Mouse (Mus musculus) cerebellum, adult 2 months (tissue): Measurements from ENCODE around the gene Cldn15. TPM values are rescaled to one million over a fixed set of nuclear protein-coding genes. Genes with fewer than 3 reads are reported as not detected.
"Not testable (repeated sequence)": the region's sequence is repeated elsewhere in the genome, so short reads cannot be mapped to it uniquely, and the experiment has no call there.

Source experiments
- DNase-seq, 2 experiments: peaks; one replicate each; pipeline ENCODE4 v3.0.0; 2021
- H3K27ac ChIP-seq: fragments of 200-500 bp; 2 replicates; pipeline ENCODE4 v1.5.1; 2012; ENCODE audit warnings: low read length, control low read depth, inconsistent platforms; ENCODE audit not compliant: insufficient read depth
- H3K27me3 ChIP-seq: fragments of 200-500 bp; 2 replicates; pipeline ENCODE4 v1.6.1; 2012; ENCODE audit warnings: inconsistent platforms, mild to moderate bottlenecking, low read length, moderate library complexity; ENCODE audit not compliant: control insufficient read depth, insufficient read depth
- H3K4me1 ChIP-seq: fragments of 200-500 bp; 2 replicates; pipeline ENCODE4 v1.6.1; 2011; ENCODE audit warnings: low read length; ENCODE audit not compliant: control insufficient read depth, insufficient read depth
- H3K4me3 ChIP-seq: fragments of 200-500 bp; replicated peaks from 2 replicates; pipeline ENCODE3; 2011; ENCODE audit warnings: mild to moderate bottlenecking, low read depth, low read length, control low read depth; ENCODE audit not compliant: insufficient read depth
- CTCF ChIP-seq: fragments of 200-500 bp; IDR thresholded peaks from 2 replicates; pipeline ENCODE4 v1.5.1; 2011; ENCODE audit warnings: low read depth, mild to moderate bottlenecking, control low read depth, low read length, moderate library complexity, borderline replicate concordance; ENCODE audit not compliant: insufficient read depth
- POLR2A ChIP-seq: fragments of 200-500 bp; IDR thresholded peaks from 2 replicates; pipeline ENCODE4 v1.6.1; 2011; ENCODE audit warnings: low read length, control low read depth, borderline replicate concordance; ENCODE audit not compliant: insufficient read depth
- WGBS: fragments of 180-500 bp; shearing (Covaris S2); methylation state at CpG from one replicate; pipeline ENCODE4 v1.1.7; 2018; 5-methylcytosine and 5-hydroxymethylcytosine counted together
- polyA plus RNA-seq: library from polyadenylated mRNA; depleted of rRNA; stranded (reverse); fragments of >200 nt; gene quantifications from 2 replicates; pipeline ENCODE4 v1.2.3, GENCODE M21; 2012

The Cldn15 gene
- polyA plus RNA-seq, 1 experiment: 0.25 TPM

DNA sequence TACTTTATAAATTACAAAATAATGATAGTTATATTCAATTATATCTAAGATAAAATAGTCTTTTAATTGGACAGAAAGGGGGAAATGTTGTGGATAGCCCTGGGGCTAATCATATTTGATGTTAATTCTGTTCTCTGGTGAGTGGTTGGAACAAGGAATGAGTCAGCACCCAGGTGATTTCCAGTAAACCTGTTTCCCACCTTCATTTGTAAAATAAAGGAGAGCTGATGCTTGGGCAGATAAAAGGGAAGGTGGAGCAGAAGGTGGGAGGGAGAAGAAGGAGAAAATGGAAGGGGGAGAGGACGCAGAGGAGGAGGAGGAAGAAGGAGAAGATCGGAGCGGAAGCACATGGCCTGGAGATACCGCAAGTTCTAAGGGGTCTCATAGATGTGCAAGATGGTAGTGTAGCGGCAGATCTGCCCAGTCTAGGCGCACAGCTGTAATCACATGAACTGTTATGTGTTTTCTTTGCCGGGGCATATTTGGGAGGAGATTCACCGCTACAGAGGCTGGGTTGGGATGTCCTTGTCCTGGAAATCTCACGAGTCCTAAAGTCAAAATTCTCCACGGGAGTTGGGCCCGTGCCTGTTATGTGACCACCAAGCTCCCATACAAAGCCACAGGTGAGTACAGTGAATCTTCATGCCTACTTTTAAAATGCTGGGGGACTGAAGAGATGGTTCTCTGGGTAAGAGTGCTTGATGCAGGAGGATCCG lies 25.4 kb upstream of the Cldn15 start:
- no peak overlapping the region for H3K27ac ChIP-seq
- 86% methylated on average over 12 of the region's 12 CpGs for WGBS
- no peaks in the 10 kb centered on the region for H3K27me3 ChIP-seq
- DNase-seq: no peak
- TF ChIP-seq CTCF (no peak), POLR2A (no peak)
- no peaks in the 10 kb centered on the region for H3K4me1 ChIP-seq
- no peak overlapping the region for H3K4me3 ChIP-seq

GRCm38 (mm10) chr5:136942781-136943180 lies 23.6 kb upstream of the Cldn15 start:
- no peak overlapping the region for H3K27ac ChIP-seq
- no peak for TF ChIP-seq POLR2A
- TF ChIP-seq CTCF: no peak
- WGBS: 67% methylated on average over 3 of the region's 3 CpGs
- no peak overlapping the region for H3K4me3 ChIP-seq
- no peaks in the 10 kb centered on the region for H3K4me1 ChIP-seq
- DNase-seq: no peak
- no peaks in the 10 kb centered on the region for H3K27me3 ChIP-seq

DNA sequence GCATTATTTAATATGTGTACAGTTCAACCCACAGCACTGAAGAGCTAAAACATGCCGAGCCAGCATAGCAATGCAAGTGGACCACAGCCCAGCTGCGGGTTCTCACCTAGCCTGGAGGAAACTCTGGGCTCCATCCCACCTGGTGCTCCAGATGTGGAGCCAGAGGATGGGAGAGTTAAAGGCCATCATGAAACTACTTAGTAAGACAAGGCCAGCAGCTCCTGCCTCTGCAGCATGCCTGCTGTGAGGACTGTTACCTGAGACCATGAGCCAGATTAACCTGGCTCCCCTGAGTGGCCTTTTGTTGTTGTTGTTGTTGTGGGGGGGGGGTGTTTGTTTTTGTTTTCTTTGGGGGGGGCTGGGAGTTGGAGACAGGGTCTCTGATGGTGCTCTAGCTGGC lies 23.0 kb upstream of the Cldn15 start:
- Histone ChIP-seq H3K27me3 (no peaks in the 10 kb centered on the region), H3K4me3 (no peak overlapping the region), H3K27ac (no peak overlapping the region), H3K4me1 (no peaks in the 10 kb centered on the region)
- TF ChIP-seq POLR2A (no peak), CTCF (no peak)
- 78% methylated on average over 2 of the region's 2 CpGs for WGBS
- no peak for DNase-seq

- 84% methylated on average over 12 of the region's 12 CpGs for WGBS
- DNase-seq: no peak
- Histone ChIP-seq H3K27ac (no peak overlapping the region), H3K4me3 (no peak overlapping the region), H3K4me1 (no peaks in the 10 kb centered on the region), H3K27me3 (no peaks in the 10 kb centered on the region)
- TF ChIP-seq CTCF (no peak), POLR2A (no peak)
These were observed 21.3 kb upstream of the Cldn15 start for GRCm38 (mm10) chr5:136945084-136945483.

- TF ChIP-seq POLR2A (no peak), CTCF (no peak)
- no peak overlapping the region for H3K4me3 ChIP-seq
- no peak overlapping the region for H3K27ac ChIP-seq
- H3K4me1 ChIP-seq: no peaks in the 10 kb centered on the region
- no peak for DNase-seq
- H3K27me3 ChIP-seq: no peaks in the 10 kb centered on the region
These were observed 18.5 kb upstream of the Cldn15 start for GRCm38 (mm10) chr5:136947874-136948273.

DNA sequence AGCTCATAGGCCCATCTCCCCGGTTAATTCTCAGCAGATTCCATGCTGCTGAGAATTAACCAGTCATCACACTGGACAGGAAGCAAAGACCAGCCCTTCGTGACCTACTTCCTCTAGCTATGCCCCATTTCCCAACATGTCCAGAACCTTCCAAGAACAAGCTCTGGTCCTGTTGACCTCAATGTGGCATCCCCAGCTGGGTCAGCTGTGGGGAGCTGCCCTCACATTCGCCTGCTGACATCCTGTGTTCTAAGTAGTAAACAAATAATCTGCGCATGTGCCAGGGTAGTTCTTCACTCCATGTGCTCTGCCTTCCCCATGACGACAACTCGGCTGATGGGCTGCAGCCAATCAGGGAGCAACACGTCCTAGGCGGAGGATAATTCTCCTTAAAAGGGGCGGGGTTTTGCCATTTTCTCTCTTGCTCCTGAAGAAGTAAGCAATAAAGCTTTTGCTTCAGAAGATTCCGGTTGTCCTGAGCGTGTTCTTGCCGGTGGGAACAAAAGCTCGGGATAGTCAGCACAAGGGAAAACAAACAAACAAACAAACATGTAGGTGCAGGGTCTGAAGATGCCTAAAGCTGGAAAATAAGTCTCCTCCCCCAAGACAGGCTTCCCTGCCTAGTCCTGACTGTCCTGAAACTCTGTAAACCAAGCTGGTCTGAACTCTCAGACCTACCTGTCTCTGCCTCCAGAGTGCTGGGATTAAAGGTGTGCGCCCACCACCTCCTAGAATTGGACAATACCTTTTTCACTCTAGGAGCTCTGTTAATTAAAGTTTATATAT lies 16.7 kb upstream of the Cldn15 start:
- 72% methylated on average over 14 of the region's 14 CpGs for WGBS
- H3K27me3 ChIP-seq, H3K4me3 ChIP-seq, DNase-seq, H3K4me1 ChIP-seq, H3K27ac ChIP-seq: not testable (repeated sequence)

DNA sequence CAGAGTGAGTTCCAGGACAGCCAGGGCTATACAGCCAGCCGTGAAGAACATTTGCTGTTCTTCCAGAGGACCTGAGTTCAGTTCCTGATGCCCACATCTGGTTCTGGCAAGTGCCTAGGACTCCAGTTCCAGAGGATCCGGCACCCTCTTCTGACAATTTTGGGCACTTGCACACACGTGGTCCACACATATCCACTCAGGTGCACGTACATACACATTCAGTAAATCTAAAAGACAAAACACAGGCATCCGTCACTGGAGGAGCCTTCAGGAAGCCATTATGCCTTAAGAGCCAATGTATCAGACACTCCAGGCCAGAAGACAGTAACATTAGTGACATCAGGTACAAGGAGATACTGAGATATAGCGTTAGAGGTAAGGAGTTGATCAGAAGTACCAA lies 15.9 kb upstream of the Cldn15 start:
- Histone ChIP-seq H3K27me3 (no peaks in the 10 kb centered on the region), H3K27ac (no peak overlapping the region), H3K4me3 (no peak overlapping the region), H3K4me1 (peaks cover 4% of the 10 kb centered on the region)
- DNase-seq: no peak
- TF ChIP-seq POLR2A: no peak
- TF ChIP-seq CTCF: no peak
- 90% methylated on average over 6 of the region's 6 CpGs for WGBS

DNA sequence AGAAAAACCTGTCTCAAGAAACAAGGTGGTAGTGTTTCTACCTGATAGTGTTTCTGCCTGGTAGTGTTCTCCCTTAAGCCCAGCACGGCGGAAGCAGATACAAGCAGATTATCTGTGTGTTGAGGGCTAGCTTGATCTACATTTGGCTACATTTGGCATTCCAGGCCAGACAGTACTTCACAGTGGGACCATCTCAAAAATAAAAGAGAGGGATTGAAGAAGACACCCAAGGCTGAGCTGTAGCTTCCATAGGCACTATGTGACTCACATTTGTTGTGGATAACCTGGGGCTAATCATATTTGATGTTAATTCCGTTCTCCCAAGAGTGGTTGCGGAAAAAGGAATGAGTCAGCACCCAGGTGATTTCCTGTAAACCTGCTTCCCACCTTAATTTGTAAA lies 14.3 kb upstream of the Cldn15 start:
- 80% methylated on average over 4 of the region's 4 CpGs for WGBS
- TF ChIP-seq POLR2A (no peak), CTCF (no peak)
- Histone ChIP-seq H3K4me1 (peaks cover 4% of the 10 kb centered on the region), H3K27me3 (no peaks in the 10 kb centered on the region), H3K4me3 (no peak overlapping the region), H3K27ac (no peak overlapping the region)
- DNase-seq: no peak
